Mouse (Mus musculus): Measurements from ENCODE around the gene Cldn22.
A peak's percentile ranks its signal among the peaks of the same experiment; 100 is the strongest.
"Not testable (repeated sequence)": the region's sequence is repeated elsewhere in the genome, so short reads cannot be mapped to it uniquely, and the experiment has no call there.

The Cldn22 gene

GRCm38 (mm10) chr8:47819034-47819433, 5.2 kb upstream of the Cldn22 start:
- Histone ChIP-seq H3K36me3 (ENCODE audit: control insufficient read depth, insufficient read depth, low read length, poor library complexity, severe bottlenecking) (no peaks in the 10 kb centered on the region), H3K27me3 (ENCODE audit: control insufficient read depth, insufficient read depth, low read length, poor library complexity, severe bottlenecking) (no peaks in the 10 kb centered on the region)
- no peak for DNase-seq (ENCODE audit: low read depth, low spot score)

DNA sequence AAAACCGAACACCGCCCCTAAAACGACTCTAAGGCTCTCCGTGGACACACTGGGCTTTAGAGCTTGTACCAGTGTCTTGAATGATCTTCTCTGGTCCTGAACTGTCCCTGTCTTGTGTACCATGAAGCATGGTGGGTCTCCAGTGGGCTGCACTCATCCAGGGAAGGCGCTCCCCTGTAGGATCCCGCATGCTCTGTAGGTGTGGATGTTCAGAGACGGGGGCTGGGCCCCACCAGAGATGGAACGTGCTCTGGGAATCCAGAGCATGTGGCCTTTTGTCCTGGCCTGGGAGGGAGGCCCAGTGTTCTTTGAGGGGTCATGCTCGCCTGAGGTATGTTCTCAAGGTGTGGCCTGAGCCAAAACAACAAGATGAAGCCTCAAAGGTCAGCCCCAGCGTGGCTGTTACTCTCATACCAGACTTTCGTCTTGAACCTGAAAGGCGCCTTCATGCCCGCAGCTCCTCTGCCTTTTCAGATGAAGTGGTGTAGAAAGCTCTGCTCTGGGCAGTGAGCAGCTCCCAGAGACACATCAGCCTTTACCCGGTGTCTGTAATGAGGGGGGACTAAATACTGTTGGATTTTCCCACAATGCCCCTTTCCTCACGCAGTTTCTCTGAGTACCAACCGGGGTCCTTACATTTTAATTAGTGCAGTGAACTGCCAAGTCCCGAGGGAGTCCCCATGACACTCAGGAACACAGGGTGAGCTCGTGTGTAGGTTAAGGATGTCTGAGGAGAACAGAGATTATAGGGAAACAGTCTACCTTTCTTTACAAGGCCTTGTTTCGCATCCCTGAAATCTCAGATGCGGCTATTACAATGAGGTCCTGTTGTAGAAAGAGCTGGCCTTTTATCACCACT, 3.1 kb upstream of the Cldn22 start:
- Histone ChIP-seq H3K36me3 (ENCODE audit: control insufficient read depth, insufficient read depth, low read length, poor library complexity, severe bottlenecking) (no peaks in the 10 kb centered on the region), H3K27me3 (ENCODE audit: control insufficient read depth, insufficient read depth, low read length, poor library complexity, severe bottlenecking) (no peaks in the 10 kb centered on the region)
- DNase-seq (ENCODE audit: low read depth, low spot score) = no peak

DNA sequence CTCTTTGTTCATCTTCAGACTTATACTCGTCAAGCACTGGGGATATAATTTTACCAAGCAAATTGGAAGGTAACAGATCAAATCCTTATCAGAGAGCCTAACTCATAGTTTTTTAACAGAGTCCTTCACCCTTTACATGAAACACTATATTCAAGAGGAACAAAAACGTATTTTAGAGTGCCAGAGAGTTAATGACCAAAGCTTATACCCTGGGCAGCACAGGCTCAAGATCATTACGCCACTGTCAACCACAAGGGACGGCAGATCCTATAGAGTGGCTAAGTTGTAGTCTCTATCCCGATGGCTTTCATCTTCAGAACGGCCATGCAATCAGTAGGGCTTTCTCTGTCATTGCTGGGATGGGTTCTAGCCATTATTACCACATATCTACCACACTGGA, 2.4 kb upstream of the Cldn22 start, which contains the start of gene Cldn24:
TSS of gene Cldn24 (plus strand) at position 301 of the 400 bp plus-strand sequence.
- Histone ChIP-seq H3K27me3 (ENCODE audit: control insufficient read depth, insufficient read depth, low read length, poor library complexity, severe bottlenecking) (no peaks in the 10 kb centered on the region), H3K36me3 (ENCODE audit: control insufficient read depth, insufficient read depth, low read length, poor library complexity, severe bottlenecking) (no peaks in the 10 kb centered on the region)
- DNase-seq (ENCODE audit: low read depth, low spot score) = no peak

DNA sequence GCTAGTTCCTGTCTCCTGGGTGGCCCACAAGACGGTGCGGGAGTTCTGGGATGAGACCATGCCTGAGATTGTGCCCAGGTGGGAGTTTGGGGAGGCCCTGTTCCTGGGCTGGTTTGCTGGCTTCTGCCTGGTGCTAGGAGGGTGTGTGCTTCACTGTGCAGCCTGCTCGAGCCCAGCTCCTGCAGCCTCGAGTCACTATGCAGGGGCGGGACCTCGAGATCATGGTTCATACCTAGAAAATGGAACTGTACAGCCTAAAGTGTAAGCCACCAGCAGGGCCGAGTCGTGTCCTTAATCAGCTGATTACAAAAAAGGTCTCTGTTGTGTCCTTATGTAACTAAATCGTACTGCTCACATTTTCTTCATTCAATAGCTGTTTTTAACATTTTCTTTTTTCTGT, 1.7 kb upstream of the Cldn22 start:
- not testable (repeated sequence) for H3K27me3 ChIP-seq (ENCODE audit: control insufficient read depth, insufficient read depth, low read length, poor library complexity, severe bottlenecking); DNase-seq (ENCODE audit: low read depth, low spot score); H3K36me3 ChIP-seq (ENCODE audit: control insufficient read depth, insufficient read depth, low read length, poor library complexity, severe bottlenecking)

GRCm38 (mm10) chr8:47823777-47824176, 505 bp upstream of the Cldn22 start:
- DNase-seq (ENCODE audit: low read depth, low spot score) = no peak
- H3K27me3 ChIP-seq (ENCODE audit: control insufficient read depth, insufficient read depth, low read length, poor library complexity, severe bottlenecking) = no peaks in the 10 kb centered on the region
- H3K36me3 ChIP-seq (ENCODE audit: control insufficient read depth, insufficient read depth, low read length, poor library complexity, severe bottlenecking) = no peaks in the 10 kb centered on the region

DNA sequence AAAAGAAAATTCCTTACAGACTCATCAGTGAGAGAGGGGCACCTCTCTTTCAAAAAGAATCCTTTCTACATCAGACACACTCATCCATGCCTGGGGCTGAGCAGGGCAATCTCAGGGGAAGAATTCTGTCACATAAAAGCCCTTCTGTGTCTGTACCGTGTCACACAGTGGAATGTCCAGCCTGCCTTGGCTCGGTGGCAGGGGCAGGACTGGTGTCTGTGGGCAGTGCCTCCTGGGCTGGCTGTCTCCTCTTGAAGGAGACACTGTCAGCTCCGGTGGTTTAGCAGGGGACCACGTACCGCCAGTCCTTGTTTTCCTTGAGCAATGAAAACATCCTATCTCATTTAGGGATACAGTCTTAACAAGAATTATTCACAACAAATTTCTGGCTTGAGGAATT, 1.3 kb downstream of the Cldn22 start:
- no peak for DNase-seq (ENCODE audit: low read depth, low spot score)
- Histone ChIP-seq H3K27me3 (ENCODE audit: control insufficient read depth, insufficient read depth, low read length, poor library complexity, severe bottlenecking) (no peaks in the 10 kb centered on the region), H3K36me3 (ENCODE audit: control insufficient read depth, insufficient read depth, low read length, poor library complexity, severe bottlenecking) (no peaks in the 10 kb centered on the region)

GRCm38 (mm10) chr8:47826911-47827310, 2.6 kb downstream of the Cldn22 start:
- Histone ChIP-seq H3K36me3 (ENCODE audit: control insufficient read depth, insufficient read depth, low read length, poor library complexity, severe bottlenecking) (no peaks in the 10 kb centered on the region), H3K27me3 (ENCODE audit: control insufficient read depth, insufficient read depth, low read length, poor library complexity, severe bottlenecking) (no peaks in the 10 kb centered on the region)
- DNase-seq (ENCODE audit: low read depth, low spot score) = no peak

- no peaks in the 10 kb centered on the region for H3K27me3 ChIP-seq (ENCODE audit: control insufficient read depth, insufficient read depth, low read length, poor library complexity, severe bottlenecking)
- no peaks in the 10 kb centered on the region for H3K36me3 ChIP-seq (ENCODE audit: control insufficient read depth, insufficient read depth, low read length, poor library complexity, severe bottlenecking)
- no peak for DNase-seq (ENCODE audit: low read depth, low spot score)
Measured at GRCm38 (mm10) chr8:47832616-47833015, 8.3 kb downstream of the Cldn22 start.

GRCm38 (mm10) chr8:47833944-47834343, 9.7 kb downstream of the Cldn22 start:
- DNase-seq (ENCODE audit: low read depth, low spot score) = no peak
- H3K27me3 ChIP-seq (ENCODE audit: control insufficient read depth, insufficient read depth, low read length, poor library complexity, severe bottlenecking) = no peaks in the 10 kb centered on the region
- no peaks in the 10 kb centered on the region for H3K36me3 ChIP-seq (ENCODE audit: control insufficient read depth, insufficient read depth, low read length, poor library complexity, severe bottlenecking)

GRCm38 (mm10) chr8:47843063-47843462, 18.8 kb downstream of the Cldn22 start:
- no peak for DNase-seq (ENCODE audit: low read depth, low spot score)
- Histone ChIP-seq H3K36me3 (ENCODE audit: control insufficient read depth, insufficient read depth, low read length, poor library complexity, severe bottlenecking) (peaks cover 3% of the 10 kb centered on the region), H3K27me3 (ENCODE audit: control insufficient read depth, insufficient read depth, low read length, poor library complexity, severe bottlenecking) (no peaks in the 10 kb centered on the region)

DNA sequence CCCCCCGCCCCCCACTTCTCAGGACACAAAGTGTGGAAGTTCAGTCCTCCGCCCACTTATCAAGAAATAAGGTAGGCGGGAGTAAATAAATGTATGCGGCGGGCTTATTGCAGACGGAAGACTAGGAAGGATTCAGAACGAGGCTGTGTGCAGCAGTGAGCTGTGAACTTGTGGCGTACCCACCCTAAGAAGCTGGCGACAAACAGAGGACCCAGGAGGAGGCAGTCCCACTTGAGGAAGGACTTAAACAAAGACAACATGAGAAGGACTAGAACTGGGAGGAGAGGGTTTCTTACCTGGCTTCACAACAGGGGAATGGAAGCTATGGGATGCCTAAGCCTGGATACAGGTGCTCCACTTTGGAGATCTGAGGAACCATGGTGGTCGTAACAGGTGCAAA, 19.4 kb downstream of the Cldn22 start:
- Histone ChIP-seq H3K27me3 (ENCODE audit: control insufficient read depth, insufficient read depth, low read length, poor library complexity, severe bottlenecking) (no peaks in the 10 kb centered on the region), H3K36me3 (ENCODE audit: control insufficient read depth, insufficient read depth, low read length, poor library complexity, severe bottlenecking) (peaks cover 3% of the 10 kb centered on the region)
- no peak for DNase-seq (ENCODE audit: low read depth, low spot score)

DNA sequence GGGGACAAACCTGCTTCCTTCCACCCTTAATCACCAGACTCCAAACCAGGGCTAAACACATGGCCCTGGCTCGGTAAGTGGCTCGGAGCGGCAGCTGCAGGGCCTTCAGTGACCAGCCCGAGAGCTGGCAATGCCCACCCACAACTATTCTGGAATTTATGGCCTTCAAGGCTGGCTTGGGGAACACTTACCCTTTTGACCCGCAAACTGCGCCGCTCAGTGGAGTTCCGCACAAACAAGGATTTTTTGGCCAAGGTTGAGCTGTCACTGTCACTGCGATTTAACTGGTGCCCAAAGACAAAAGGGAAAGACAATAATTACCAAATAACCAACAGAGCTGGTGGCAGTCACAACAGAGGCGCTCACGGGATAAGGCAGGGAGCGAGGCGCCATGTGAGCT, 21.7 kb downstream of the Cldn22 start:
- Histone ChIP-seq H3K36me3 (ENCODE audit: control insufficient read depth, insufficient read depth, low read length, poor library complexity, severe bottlenecking) (no peaks in the 10 kb centered on the region; the same call in 1 of the 2 replicates), H3K27me3 (ENCODE audit: control insufficient read depth, insufficient read depth, low read length, poor library complexity, severe bottlenecking) (no peaks in the 10 kb centered on the region)
- DNase-seq (ENCODE audit: low read depth, low spot score) = no peak

- H3K36me3 ChIP-seq (ENCODE audit: control insufficient read depth, insufficient read depth, low read length, poor library complexity, severe bottlenecking) = no peaks in the 10 kb centered on the region; the same call in 1 of the 2 replicates
- no peak for DNase-seq (ENCODE audit: low read depth, low spot score)
- no peaks in the 10 kb centered on the region for H3K27me3 ChIP-seq (ENCODE audit: control insufficient read depth, insufficient read depth, low read length, poor library complexity, severe bottlenecking)
Measured at GRCm38 (mm10) chr8:47847161-47847560, 22.9 kb downstream of the Cldn22 start.

GRCm38 (mm10) chr8:47847931-47848330, 23.6 kb downstream of the Cldn22 start:
- H3K36me3 ChIP-seq (ENCODE audit: control insufficient read depth, insufficient read depth, low read length, poor library complexity, severe bottlenecking) = no peaks in the 10 kb centered on the region; the same call in 1 of the 2 replicates
- DNase-seq (ENCODE audit: low read depth, low spot score) = no peak
- no peaks in the 10 kb centered on the region for H3K27me3 ChIP-seq (ENCODE audit: control insufficient read depth, insufficient read depth, low read length, poor library complexity, severe bottlenecking)

DNA sequence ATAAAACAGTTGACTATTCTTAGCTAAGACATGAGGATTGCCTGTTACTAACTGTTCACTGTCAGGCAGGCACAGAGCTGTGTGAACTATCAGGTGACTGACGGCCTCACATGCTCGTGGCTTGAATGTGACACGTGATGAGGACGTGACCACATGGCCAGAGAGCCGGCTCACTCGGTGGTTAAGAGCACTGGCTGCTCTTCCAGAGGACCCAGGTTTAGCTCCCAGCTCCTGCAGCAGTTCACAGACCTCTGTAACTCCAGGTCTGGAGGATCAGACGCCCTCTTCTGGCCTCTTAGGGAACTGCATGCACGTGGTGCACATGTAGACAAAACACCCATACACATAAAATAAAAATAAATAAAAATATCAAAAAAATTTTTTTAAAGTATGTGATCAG, 25.6 kb downstream of the Cldn22 start:
- no peaks in the 10 kb centered on the region; the same call in 1 of the 2 replicates for H3K36me3 ChIP-seq (ENCODE audit: control insufficient read depth, insufficient read depth, low read length, poor library complexity, severe bottlenecking)
- DNase-seq (ENCODE audit: low read depth, low spot score) = peak; percentile 12
- H3K27me3 ChIP-seq (ENCODE audit: control insufficient read depth, insufficient read depth, low read length, poor library complexity, severe bottlenecking) = no peaks in the 10 kb centered on the region

All from splenic B cell, adult 2 months (primary cell).